Mouse (Mus musculus) ovary, adult 18-20 months (tissue): Measurements from ENCODE around the gene Cryl1.
A peak's percentile ranks its signal among the peaks of the same experiment; 100 is the strongest.

ENCODE experiments used
- DNase-seq: peaks from one replicate; pipeline ENCODE4 v3.0.0; 2022; ENCODE audit warnings: low spot score, mixed read lengths

The Cryl1 gene

GRCm38 (mm10) chr14:57398065-57398757 is at the start of gene Cryl1:
Gene Cryl1 (minus strand): TSS chr14:57398529.
- DNase-seq = peak; percentile 95

GRCm38 (mm10) chr14:57430451-57430850 is 32.1 kb upstream of the Cryl1 start:
- DNase-seq = no peak

- no peak for DNase-seq
These were observed 25.9 kb upstream of the Cryl1 start for GRCm38 (mm10) chr14:57424212-57424561.

GRCm38 (mm10) chr14:57423432-57424211 is 25.3 kb upstream of the Cryl1 start, which contains the start of gene Ift88:
Gene Ift88 (plus strand): TSS chr14:57424062.
- peak; percentile 87 for DNase-seq

- no peak for DNase-seq
These were observed 18.9 kb upstream of the Cryl1 start for GRCm38 (mm10) chr14:57417187-57417586.

GRCm38 (mm10) chr14:57412166-57412565 is 13.8 kb upstream of the Cryl1 start:
- no peak for DNase-seq

- DNase-seq = no peak
These were observed 10.8 kb upstream of the Cryl1 start for GRCm38 (mm10) chr14:57409106-57409505.

GRCm38 (mm10) chr14:57408100-57408499 is 9.8 kb upstream of the Cryl1 start:
- DNase-seq = no peak

GRCm38 (mm10) chr14:57407039-57407987 is 9.0 kb upstream of the Cryl1 start:
- DNase-seq = peak; percentile 17

- DNase-seq = no peak
These were observed 4.5 kb upstream of the Cryl1 start for GRCm38 (mm10) chr14:57402815-57403214.

GRCm38 (mm10) chr14:57398813-57399427 is 591 bp upstream of the Cryl1 start:
- DNase-seq = no peak

GRCm38 (mm10) chr14:57397221-57397620 is 1.1 kb downstream of the Cryl1 start:
- no peak for DNase-seq

GRCm38 (mm10) chr14:57395470-57395869 is 2.9 kb downstream of the Cryl1 start:
- DNase-seq = no peak

GRCm38 (mm10) chr14:57392278-57392677 is 6.1 kb downstream of the Cryl1 start:
- DNase-seq = peak; percentile 44

GRCm38 (mm10) chr14:57391621-57392020 is 6.7 kb downstream of the Cryl1 start:
- no peak for DNase-seq

- DNase-seq = peak; percentile 15
These were observed 11.4 kb downstream of the Cryl1 start for GRCm38 (mm10) chr14:57386758-57387561.

- DNase-seq = no peak
These were observed 12.7 kb downstream of the Cryl1 start for GRCm38 (mm10) chr14:57385667-57386066.

GRCm38 (mm10) chr14:57377531-57377930 is 20.8 kb downstream of the Cryl1 start:
- DNase-seq = no peak

GRCm38 (mm10) chr14:57376956-57377355 is 21.4 kb downstream of the Cryl1 start:
- no peak for DNase-seq

GRCm38 (mm10) chr14:57376016-57376415 is 22.3 kb downstream of the Cryl1 start:
- no peak for DNase-seq

- DNase-seq = no peak
These were observed 23.1 kb downstream of the Cryl1 start for GRCm38 (mm10) chr14:57375205-57375604.
